12 mouse cellular contexts compared by ENCODE assay signal in genomic region chr16:10969342-10969741, GRCm38 (mm10).
DNase-seq lines count a peak whose midpoint lies in the region; ATAC-seq lines count a peak whose summit lies in the region.
"Had no signal": no experiment of that assay in that cellular context is flagged by ENCODE, and none has a peak within 500 bp of the region (broad histone marks: within the 10 kb centered on the region; RNA-seq: fewer than 3 reads in every experiment).

No protein-coding gene starts in this region.

- intact Hi-C loops in heart, postnatal 10 days (cut with DNase I): loop anchor here (5.0 to 10.0 kb wide), 2 partner anchors 63 to 135 kb away; no protein-coding TSS in a partner anchor

- ATAC-seq in heart, embryonic 16.5 days (replicated peaks; ENCODE audit: extremely low read depth, insufficient read depth, low FRiP score): peak; percentile 33; the same call in 1 of the 2 replicates
- peak; percentile 32 for ATAC-seq in CD4-positive, CD25-positive, alpha-beta regulatory T cell, adult 4 months
- no peak for ATAC-seq in forebrain, embryonic 16.5 days

- WGBS in heart, embryonic 16.5 days: 66% methylated on average over 5 of the region's 5 CpGs
- WGBS in forebrain, embryonic 16.5 days: 82% methylated on average over 5 of the region's 5 CpGs

- H3K9me3 ChIP-seq in heart, embryonic 16.5 days (replicated peaks; ENCODE audit: control insufficient read depth, low read length): no peaks in the 10 kb centered on the region
- no peaks in the 10 kb centered on the region for H3K9me3 ChIP-seq in forebrain, embryonic 16.5 days (ENCODE audit: control insufficient read depth, low read length)

- no peak overlapping the region for H3K27ac ChIP-seq in heart, embryonic 16.5 days (ENCODE audit: low read length)
- no peak overlapping the region for H3K27ac ChIP-seq in forebrain, embryonic 16.5 days (ENCODE audit: low read length)
- H3K27ac ChIP-seq: hindbrain, embryonic 14.5 days had no signal

- H3K9ac ChIP-seq in heart, embryonic 16.5 days (ENCODE audit: low read length): no peak overlapping the region
- H3K9ac ChIP-seq in forebrain, embryonic 16.5 days (replicated peaks; ENCODE audit: low read depth, low read length): no peak overlapping the region
- H3K9ac ChIP-seq: hindbrain, embryonic 14.5 days had no signal

- 0 out of 2 replicates have a peak, but pooled peaks cover 3% of the 10 kb centered on the region for H3K4me1 ChIP-seq in heart, embryonic 16.5 days (ENCODE audit: control insufficient read depth, insufficient read depth, low read length)
- no peaks in the 10 kb centered on the region for H3K4me1 ChIP-seq in forebrain, embryonic 16.5 days (replicated peaks; ENCODE audit: control insufficient read depth, insufficient read depth, low read length)

- DNase-seq in heart, postnatal 10 days: no peak
- peak; percentile 33 for DNase-seq in induced T-regulatory cell, adult 2 months (ENCODE audit: low read depth)
- peak; percentile 71 for DNase-seq in thymus, postnatal 0 days (ENCODE audit: low spot score)
- DNase-seq in adrenal gland, postnatal 4 days (ENCODE audit: low spot score in 2 of 2): no peak
- DNase-seq in kidney, adult 8-10 months: no peak
- DNase-seq: adrenal gland, adult 8-10 months had no signal

- no peak overlapping the region for H3K4me2 ChIP-seq in heart, embryonic 16.5 days (ENCODE audit: low read depth, low read length)
- no peak overlapping the region for H3K4me2 ChIP-seq in forebrain, embryonic 16.5 days (ENCODE audit: low read length)
- H3K4me2 ChIP-seq: hindbrain, embryonic 14.5 days had no signal

- peaks cover 11% of the 10 kb centered on the region; the same call in 1 of the 2 replicates for H3K36me3 ChIP-seq in heart, embryonic 16.5 days (ENCODE audit: control insufficient read depth, insufficient read depth)
- H3K36me3 ChIP-seq in forebrain, embryonic 16.5 days (ENCODE audit: control insufficient read depth, insufficient read depth): no peaks in the 10 kb centered on the region

- no peaks in the 10 kb centered on the region for H3K27me3 ChIP-seq in heart, embryonic 16.5 days (ENCODE audit: control insufficient read depth, insufficient read depth, low read length)
- no peaks in the 10 kb centered on the region for H3K27me3 ChIP-seq in forebrain, embryonic 16.5 days (replicated peaks; ENCODE audit: control insufficient read depth, insufficient read depth, low read length)

- H3K4me3 ChIP-seq in heart, embryonic 16.5 days (ENCODE audit: low read length): no peak overlapping the region
- no peak overlapping the region for H3K4me3 ChIP-seq in forebrain, embryonic 16.5 days (replicated peaks; ENCODE audit: low read length)
- H3K4me3 ChIP-seq: erythroblast, embryonic 14.5 days; myocyte had no signal

Comparison
In these comparisons a context has a peak if more than half of its experiments do, and no peak if none do; other contexts are left out.
1. DNase-seq: peak in induced T-regulatory cell, adult 2 months (single experiment) and thymus, postnatal 0 days (single experiment); none in heart, postnatal 10 days (0 of 2), adrenal gland, postnatal 4 days (0 of 2) and kidney, adult 8-10 months (0 of 2).